Mouse (Mus musculus) embryonic facial prominence, embryonic 11.5 days (tissue): ENCODE results near the gene Kcnma1. TPM values are rescaled to one million over a fixed set of nuclear protein-coding genes. Genes with fewer than 3 reads are reported as not detected.
A peak's percentile ranks its signal among the peaks of the same experiment; 100 is the strongest.

ENCODE experiments used
- ATAC-seq: fragments of 200-750 bp; cut with Nextera tagmentation; replicated peaks from 2 replicates; pipeline ENCODE4 v1.8.0; 2017; ENCODE audit warnings: low read depth; ENCODE audit not compliant: insufficient number of reproducible peaks, low FRiP score, low TSS enrichment
- DNase-seq: peaks from one replicate; pipeline ENCODE4 v3.0.0-alpha.2; 2015; ENCODE audit warnings: low spot score
- H3K27ac ChIP-seq: fragments of 300-500 bp; sonication (generic); replicated peaks from 2 replicates; pipeline ENCODE4 v1.5.1; 2014; ENCODE audit warnings: mild to moderate bottlenecking, low read depth, low read length, control low read depth
- H3K27me3 ChIP-seq: fragments of 300-500 bp; sonication (generic); 2 replicates; pipeline ENCODE4 v1.6.1; 2014; ENCODE audit warnings: mild to moderate bottlenecking, low read length, moderate library complexity, mixed read lengths; ENCODE audit not compliant: control insufficient read depth, insufficient read depth
- H3K36me3 ChIP-seq: fragments of 300-500 bp; sonication (generic); replicated peaks from 2 replicates; pipeline ENCODE4 v1.6.1; 2014; ENCODE audit warnings: low read depth, mild to moderate bottlenecking, low read length, moderate library complexity, mixed read lengths; ENCODE audit not compliant: control insufficient read depth, insufficient read depth
- H3K4me1 ChIP-seq: fragments of 300-500 bp; sonication (generic); 2 replicates; pipeline ENCODE4 v1.6.1; 2014; ENCODE audit warnings: low read length, mixed read lengths; ENCODE audit not compliant: control insufficient read depth, insufficient read depth
- H3K4me2 ChIP-seq: fragments of 300-500 bp; sonication (generic); 2 replicates; pipeline ENCODE4 v1.6.1; 2014; ENCODE audit warnings: low read depth, mild to moderate bottlenecking, control low read depth, low read length, moderate library complexity
- H3K4me3 ChIP-seq: fragments of 300-500 bp; sonication (generic); 2 replicates; pipeline ENCODE4 v1.5.1; 2014; ENCODE audit warnings: low read depth, low read length, control low read depth
- H3K9ac ChIP-seq: fragments of 300-500 bp; sonication (generic); replicated peaks from 2 replicates; pipeline ENCODE4 v1.6.1; 2014; ENCODE audit warnings: mild to moderate bottlenecking, control low read depth, low read length
- H3K9me3 ChIP-seq: fragments of 300-500 bp; sonication (generic); replicated peaks from 2 replicates; pipeline ENCODE4 v1.6.1; 2016; ENCODE audit warnings: mild to moderate bottlenecking, low read length, inconsistent platforms, mixed read lengths; ENCODE audit not compliant: control insufficient read depth
- whole genome bisulfite sequencing: fragments of 180-500 bp; shearing (Covaris S2); extraction: QIAGEN DNeasy Blood & Tissue Kit; methylation state at CpG from one replicate; pipeline ENCODE4 v1.1.7; 2014; 5-methylcytosine and 5-hydroxymethylcytosine counted together
- polyA plus RNA-seq: library from polyadenylated mRNA; unstranded; fragments of >200 nt; fragmentation: Nextera tagmentation; extraction: Ambion mirVana; gene quantifications from 2 replicates; pipeline ENCODE4 v1.2.1, GENCODE M21; 2014

Kcnma1 gene
- polyA plus RNA-seq, 1 experiment from 2014 or later: 0.87 TPM

GRCm38 (mm10) chr14:23555647-23556046 lies 458.6 kb downstream of the Kcnma1 start:
- Histone ChIP-seq H3K36me3 (no peaks in the 10 kb centered on the region), H3K4me2 (no peak overlapping the region), H3K27ac (no peak overlapping the region), H3K4me3 (no peak overlapping the region), H3K9me3 (no peaks in the 10 kb centered on the region), H3K27me3 (no peaks in the 10 kb centered on the region), H3K4me1 (no peaks in the 10 kb centered on the region; the same call in 1 of the 2 replicates), H3K9ac (no peak overlapping the region)
- DNase-seq: no peak
- no peak for ATAC-seq
- WGBS: 77% methylated on average over 2 of the region's 2 CpGs

- Histone ChIP-seq H3K27me3 (no peaks in the 10 kb centered on the region), H3K9me3 (no peaks in the 10 kb centered on the region), H3K27ac (no peak overlapping the region), H3K4me3 (no peak overlapping the region), H3K4me1 (no peaks in the 10 kb centered on the region; the same call in 1 of the 2 replicates), H3K9ac (no peak overlapping the region), H3K36me3 (no peaks in the 10 kb centered on the region), H3K4me2 (no peak overlapping the region)
- DNase-seq (no peak), ATAC-seq (no peak)
- 46% methylated on average over 5 of the region's 5 CpGs for WGBS
Measured at GRCm38 (mm10) chr14:23552252-23552974, 461.9 kb downstream of the Kcnma1 start.

GRCm38 (mm10) chr14:23550467-23550866 lies 463.8 kb downstream of the Kcnma1 start:
- WGBS: 61% methylated on average over 3 of the region's 3 CpGs
- Histone ChIP-seq H3K4me3 (no peak overlapping the region), H3K36me3 (no peaks in the 10 kb centered on the region), H3K27me3 (no peaks in the 10 kb centered on the region), H3K4me1 (no peaks in the 10 kb centered on the region; the same call in 1 of the 2 replicates), H3K4me2 (no peak overlapping the region), H3K27ac (no peak overlapping the region), H3K9me3 (no peaks in the 10 kb centered on the region), H3K9ac (no peak overlapping the region)
- DNase-seq (peak; percentile 29), ATAC-seq (no peak)

- Histone ChIP-seq H3K4me3 (no peak overlapping the region), H3K27me3 (no peaks in the 10 kb centered on the region), H3K4me2 (no peak overlapping the region), H3K4me1 (no peaks in the 10 kb centered on the region), H3K9ac (no peak overlapping the region), H3K9me3 (no peaks in the 10 kb centered on the region), H3K27ac (no peak overlapping the region), H3K36me3 (no peaks in the 10 kb centered on the region)
- no peak for ATAC-seq
- DNase-seq: no peak
- WGBS: 75% methylated on average over 6 of the region's 6 CpGs
Measured at GRCm38 (mm10) chr14:23542131-23542530, 472.2 kb downstream of the Kcnma1 start.

- Histone ChIP-seq H3K4me1 (no peaks in the 10 kb centered on the region), H3K4me2 (no peak overlapping the region), H3K27me3 (no peaks in the 10 kb centered on the region), H3K9me3 (no peaks in the 10 kb centered on the region), H3K4me3 (no peak overlapping the region), H3K27ac (no peak overlapping the region), H3K9ac (no peak overlapping the region), H3K36me3 (no peaks in the 10 kb centered on the region)
- DNase-seq: no peak
- ATAC-seq: no peak
- 87% methylated on average over 3 of the region's 3 CpGs for WGBS
Measured at GRCm38 (mm10) chr14:23539621-23540020, 474.7 kb downstream of the Kcnma1 start.

- no peaks in the 10 kb centered on the region for H3K9me3 ChIP-seq
- H3K27me3 ChIP-seq: no peaks in the 10 kb centered on the region
- ATAC-seq: no peak
- H3K4me3 ChIP-seq: no peak overlapping the region
- H3K4me2 ChIP-seq: no peak overlapping the region
- DNase-seq: no peak
- no peaks in the 10 kb centered on the region for H3K4me1 ChIP-seq
- H3K9ac ChIP-seq: no peak overlapping the region
- 93% methylated on average over 3 of the region's 3 CpGs for WGBS
- H3K27ac ChIP-seq: no peak overlapping the region
- H3K36me3 ChIP-seq: no peaks in the 10 kb centered on the region
Measured at GRCm38 (mm10) chr14:23533346-23533745, 480.9 kb downstream of the Kcnma1 start.

- WGBS: 70% methylated on average over 8 of the region's 8 CpGs
- Histone ChIP-seq H3K4me2 (no peak overlapping the region), H3K27ac (no peak overlapping the region), H3K36me3 (no peaks in the 10 kb centered on the region), H3K4me3 (no peak overlapping the region), H3K9ac (no peak overlapping the region), H3K27me3 (no peaks in the 10 kb centered on the region), H3K4me1 (no peaks in the 10 kb centered on the region), H3K9me3 (no peaks in the 10 kb centered on the region)
- DNase-seq (no peak), ATAC-seq (no peak)
Measured at GRCm38 (mm10) chr14:23531735-23532525, 482.4 kb downstream of the Kcnma1 start.

- DNase-seq (peak; percentile 80), ATAC-seq (no peak)
- H3K4me1 ChIP-seq: no peaks in the 10 kb centered on the region
- H3K9ac ChIP-seq: no peak overlapping the region
- WGBS: 10% methylated on average over 4 of the region's 4 CpGs
- H3K4me3 ChIP-seq: no peak overlapping the region
- no peaks in the 10 kb centered on the region for H3K27me3 ChIP-seq
- no peaks in the 10 kb centered on the region for H3K36me3 ChIP-seq
- H3K4me2 ChIP-seq: no peak overlapping the region
- H3K9me3 ChIP-seq: no peaks in the 10 kb centered on the region
- no peak overlapping the region for H3K27ac ChIP-seq
Measured at GRCm38 (mm10) chr14:23529720-23530119, 484.6 kb downstream of the Kcnma1 start.
